ENCODE assay signal across 19 mouse cellular contexts in genomic region chr12:102292501-102293215, GRCm38 (mm10). TPM values are rescaled to one million over a fixed set of nuclear protein-coding genes. Genes with fewer than 3 reads are reported as not detected.
A peak's percentile ranks its signal among the peaks of the same experiment; 100 is the strongest.
DNase-seq lines count a peak whose midpoint lies in the region; ATAC-seq and TF ChIP-seq lines count a peak whose summit lies in the region.
"Had no signal": no experiment of that assay in that cellular context is flagged by ENCODE, and none has a peak within 500 bp of the region (broad histone marks: within the 10 kb centered on the region; RNA-seq: fewer than 3 reads in every experiment).

No protein-coding gene starts in this region.

- no peak overlapping the region for H3K4me3 ChIP-seq in kidney, embryonic 16.5 days (ENCODE audit: low read length)
- no peak overlapping the region for H3K4me3 ChIP-seq in stomach, embryonic 14.5 days (ENCODE audit: low read depth, low read length)
- no peak overlapping the region for H3K4me3 ChIP-seq in stomach, postnatal 0 days (ENCODE audit: low read depth, low read length)
- no peak overlapping the region for H3K4me3 ChIP-seq in limb, embryonic 15.5 days
- H3K4me3 ChIP-seq: forebrain, embryonic 12.5 days; heart, embryonic 13.5 days; layer of hippocampus, adult 2 months; limb, embryonic 12.5 days had no signal

- DNase-seq in kidney, adult 9 months: no peak
- no peak for DNase-seq in stomach, postnatal 0 days (ENCODE audit: low spot score)
- DNase-seq in thymus, postnatal 4 days: peak; percentile 54
- DNase-seq: adrenal gland, adult 2 months; cerebellum, adult 11 months; cerebellum, postnatal 14 days; embryo, embryonic 11 days; gastrocnemius, postnatal 36 days; kidney, postnatal 10 days had no signal

- H3K36me3 ChIP-seq in kidney, embryonic 16.5 days (ENCODE audit: insufficient read depth, low read length): no peaks in the 10 kb centered on the region
- no peaks in the 10 kb centered on the region; the same call in 1 of the 2 replicates for H3K36me3 ChIP-seq in stomach, embryonic 14.5 days (ENCODE audit: control insufficient read depth, insufficient read depth, low read length)
- no peaks in the 10 kb centered on the region for H3K36me3 ChIP-seq in stomach, postnatal 0 days (ENCODE audit: control insufficient read depth, insufficient read depth, low read length)
- peaks cover 6% of the 10 kb centered on the region; the same call in 1 of the 2 replicates for H3K36me3 ChIP-seq in limb, embryonic 15.5 days
- H3K36me3 ChIP-seq: forebrain, embryonic 12.5 days; G1E; limb, embryonic 12.5 days had no signal

- peak overlapping the region; percentile 29 for H3K27ac ChIP-seq in kidney, embryonic 16.5 days (ENCODE audit: low read length)
- H3K27ac ChIP-seq in stomach, embryonic 14.5 days (ENCODE audit: low read length): peak overlapping the region; percentile 53; the same call in 1 of the 2 replicates
- H3K27ac ChIP-seq in stomach, postnatal 0 days (replicated peaks): no peak overlapping the region
- H3K27ac ChIP-seq in limb, embryonic 15.5 days: peak overlapping the region; percentile 57; the same call in 1 of the 2 replicates
- H3K27ac ChIP-seq: forebrain, embryonic 12.5 days; layer of hippocampus, adult 2 months; liver, embryonic 14.5 days had no signal

- no peak for ATAC-seq in kidney, embryonic 16.5 days (ENCODE audit: low FRiP score, low TSS enrichment)
- no peak for ATAC-seq in stomach, embryonic 14.5 days (ENCODE audit: insufficient number of reproducible peaks, insufficient read depth, low FRiP score, low read depth)
- ATAC-seq in stomach, postnatal 0 days (ENCODE audit: low FRiP score, low TSS enrichment): no peak
- ATAC-seq in limb, embryonic 15.5 days (ENCODE audit: insufficient number of reproducible peaks, low FRiP score, low TSS enrichment, low read depth): no peak
- ATAC-seq in activated CD4-positive, CD25-positive, alpha-beta regulatory T cell, adult 4 months: no peak

- no peaks in the 10 kb centered on the region for H3K27me3 ChIP-seq in kidney, embryonic 16.5 days (ENCODE audit: insufficient read depth, low read length)
- H3K27me3 ChIP-seq in stomach, embryonic 14.5 days (ENCODE audit: control insufficient read depth, insufficient read depth, low read length): no peaks in the 10 kb centered on the region
- H3K27me3 ChIP-seq in stomach, postnatal 0 days (ENCODE audit: control insufficient read depth, insufficient read depth, low read length): no peaks in the 10 kb centered on the region
- no peaks in the 10 kb centered on the region for H3K27me3 ChIP-seq in limb, embryonic 15.5 days
- H3K27me3 ChIP-seq: forebrain, embryonic 12.5 days; heart, embryonic 13.5 days; limb, embryonic 12.5 days had no signal

- TF ChIP-seq CTCF in stomach, postnatal 0 days (IDR thresholded peaks at IDR 0.05; ENCODE audit: low read depth): no peak

- H3K9me3 ChIP-seq in kidney, embryonic 16.5 days (ENCODE audit: low read length): no peaks in the 10 kb centered on the region
- no peaks in the 10 kb centered on the region for H3K9me3 ChIP-seq in stomach, embryonic 14.5 days (ENCODE audit: control insufficient read depth, low read depth, low read length)
- no peaks in the 10 kb centered on the region for H3K9me3 ChIP-seq in stomach, postnatal 0 days (ENCODE audit: control insufficient read depth, low read length)
- no peaks in the 10 kb centered on the region for H3K9me3 ChIP-seq in limb, embryonic 15.5 days
- H3K9me3 ChIP-seq: forebrain, embryonic 12.5 days; G1E; heart, embryonic 13.5 days; limb, embryonic 12.5 days had no signal

- TF ChIP-seq EP300 in stomach, postnatal 0 days (optimal IDR thresholded peaks at IDR 0.05): no peak

- 76% methylated on average over 7 of the region's 7 CpGs for WGBS in kidney, embryonic 16.5 days
- WGBS in stomach, embryonic 14.5 days: 76% methylated on average over 7 of the region's 7 CpGs
- 64% methylated on average over 7 of the region's 7 CpGs for WGBS in stomach, postnatal 0 days
- 78% methylated on average over 7 of the region's 7 CpGs for WGBS in limb, embryonic 15.5 days

- no peak overlapping the region for H3K9ac ChIP-seq in kidney, embryonic 16.5 days (replicated peaks; ENCODE audit: low read length)
- H3K9ac ChIP-seq in stomach, embryonic 14.5 days (replicated peaks; ENCODE audit: low read depth, low read length): no peak overlapping the region
- H3K9ac ChIP-seq in stomach, postnatal 0 days (ENCODE audit: low read length): no peak overlapping the region
- H3K9ac ChIP-seq in limb, embryonic 15.5 days: no peak overlapping the region
- H3K9ac ChIP-seq: forebrain, embryonic 12.5 days; limb, embryonic 12.5 days; liver, embryonic 14.5 days had no signal

- peaks cover 35% of the 10 kb centered on the region for H3K4me1 ChIP-seq in kidney, embryonic 16.5 days (ENCODE audit: insufficient read depth, low read length)
- H3K4me1 ChIP-seq in stomach, embryonic 14.5 days (ENCODE audit: control insufficient read depth, insufficient read depth, low read length): peaks cover 29% of the 10 kb centered on the region
- no peaks in the 10 kb centered on the region; the same call in 1 of the 2 replicates for H3K4me1 ChIP-seq in stomach, postnatal 0 days (replicated peaks; ENCODE audit: control insufficient read depth, insufficient read depth)
- H3K4me1 ChIP-seq in limb, embryonic 15.5 days: peaks cover 26% of the 10 kb centered on the region

- no peak overlapping the region for H3K4me2 ChIP-seq in kidney, embryonic 16.5 days (replicated peaks; ENCODE audit: low read depth, low read length)
- H3K4me2 ChIP-seq in stomach, embryonic 14.5 days (replicated peaks; ENCODE audit: low read depth, low read length): no peak overlapping the region
- no peak overlapping the region for H3K4me2 ChIP-seq in stomach, postnatal 0 days (replicated peaks; ENCODE audit: low read depth)
- H3K4me2 ChIP-seq in limb, embryonic 15.5 days: no peak overlapping the region
- H3K4me2 ChIP-seq: forebrain, embryonic 12.5 days; heart, embryonic 13.5 days; limb, embryonic 12.5 days had no signal

RNA-seq across cellular contexts. Expression of gene Rin3, which starts 9.8 kb away (rescaled TPM):
- 8.7 and 9.1 TPM in 2 replicates for polyA plus RNA-seq in kidney, embryonic 16.5 days (2015; fragmentation: Nextera tagmentation; extraction: Ambion mirVana)
- polyA plus RNA-seq in stomach, embryonic 14.5 days (2014; fragmentation: Nextera tagmentation; extraction: Ambion mirVana): 12.1 and 12.4 TPM in 2 replicates
- polyA plus RNA-seq in stomach, postnatal 0 days (2015; fragmentation: Nextera tagmentation; extraction: Ambion mirVana): 2.9 and 3.0 TPM in 2 replicates
- polyA plus RNA-seq in limb, embryonic 15.5 days (2015; fragmentation: Nextera tagmentation; extraction: Ambion mirVana): 9.3 and 10.5 TPM in 2 replicates
- polyA plus RNA-seq in activated CD4-positive, CD25-positive, alpha-beta regulatory T cell, adult 4 months (2017; shearing (Covaris generic)): 10 to 100 TPM; 41.7 to 60.6 TPM
